Mouse (Mus musculus) embryo, embryonic 10.5 days (tissue): ENCODE results near the gene Rab9b.

ENCODE experiments used
- DNase-seq: peaks from one replicate; pipeline ENCODE4 v3.0.0-alpha.2; 2015; ENCODE audit warnings: low spot score

Rab9b gene

GRCm38 (mm10) chrX:136868061-136869040, at the start of gene Rab9b:
TSS of gene Rab9b (minus strand) at chrX:136868755.
- peak; percentile 53 for DNase-seq

GRCm38 (mm10) chrX:136904369-136904768, 35.8 kb upstream of the Rab9b start:
- no peak for DNase-seq

- DNase-seq = peak; percentile 32
These were observed 27.2 kb upstream of the Rab9b start for GRCm38 (mm10) chrX:136895757-136896156.

GRCm38 (mm10) chrX:136850300-136850699, 18.3 kb downstream of the Rab9b start:
- peak; percentile 36 for DNase-seq

- peak; percentile 46 for DNase-seq
These were observed 39.9 kb downstream of the Rab9b start for GRCm38 (mm10) chrX:136828610-136829009.

- DNase-seq = no peak
These were observed 43.5 kb downstream of the Rab9b start for GRCm38 (mm10) chrX:136825016-136825415.

GRCm38 (mm10) chrX:136822371-136822770, 46.2 kb downstream of the Rab9b start, which contains the start of gene Plp1:
TSS of gene Plp1 (plus strand) at chrX:136822671.
- DNase-seq = no peak

GRCm38 (mm10) chrX:136820250-136820649, 48.3 kb downstream of the Rab9b start:
- DNase-seq = peak; percentile 80

GRCm38 (mm10) chrX:136819752-136820151, 48.8 kb downstream of the Rab9b start:
- DNase-seq = no peak
